Mouse (Mus musculus): Measurements from ENCODE around the gene Pnma1. TPM values are rescaled to one million over a fixed set of nuclear protein-coding genes. Genes with fewer than 3 reads are reported as not detected.

Gene Pnma1
- total and polyA plus RNA-seq, 3 experiments = 0.31 to 0.46 TPM; not detected in 1

GRCm38 (mm10) chr12:84165631-84166373 lies 17.5 kb upstream of the Pnma1 start:
- Histone ChIP-seq H3K9ac (ENCODE audit: control insufficient read depth, low read depth, low read length, poor library complexity, severe bottlenecking) (no peak overlapping the region), H3K4me3 (ENCODE audit: control insufficient read depth in 1 of 2, insufficient read depth in 1 of 2, low read depth in 2 of 2, low read length in 2 of 2) (no peak overlapping the region), H3K27me3 (ENCODE audit: control insufficient read depth in 1 of 2, insufficient read depth in 2 of 2, low read length in 2 of 2) (no peaks in the 10 kb centered on the region), H3K36me3 (ENCODE audit: control insufficient read depth in 1 of 2, insufficient read depth in 2 of 2, low read length in 2 of 2) (peaks cover 0 to 18% of the 10 kb centered on the region in 2 experiments; a peak in 2 of 4 replicates), H3K79me2 (ENCODE audit: control insufficient read depth, insufficient read depth, low read length, poor library complexity) (peaks cover 35% of the 10 kb centered on the region), H3K27ac (ENCODE audit: control insufficient read depth, low read depth, low read length) (no peak overlapping the region), H3K9me3 (replicated peaks; ENCODE audit: insufficient read depth, low read length) (no peaks in the 10 kb centered on the region), H3K4me1 (ENCODE audit: control insufficient read depth in 1 of 2, insufficient read depth in 2 of 2, low read length in 2 of 2) (no peaks in the 10 kb centered on the region)
- TF ChIP-seq SMC3 (IDR thresholded peaks at IDR 0.05; ENCODE audit: low read depth, low read length) (no peak), TAL1 (IDR thresholded peaks at IDR 0.05; ENCODE audit: low read length) (no peak), RAD21 (IDR thresholded peaks at IDR 0.05; ENCODE audit: low read depth, low read length) (no peak), BHLHE40 (IDR thresholded peaks at IDR 0.05; ENCODE audit: borderline replicate concordance, low read depth, low read length) (no peak), MEF2A (IDR thresholded peaks at IDR 0.05; ENCODE audit: extremely low read depth, insufficient replicate concordance, low read depth, low read length, poor library complexity, severe bottlenecking) (no peak), USF2 (IDR thresholded peaks at IDR 0.05; ENCODE audit: borderline replicate concordance in 1 of 2, insufficient read depth in 1 of 2, low read depth in 1 of 2, low read length in 2 of 2) (no peak), CHD1 (IDR thresholded peaks at IDR 0.05; ENCODE audit: low read depth, low read length) (no peak), ZMIZ1 (IDR thresholded peaks at IDR 0.05; ENCODE audit: low read depth, low read length) (no peak)
- DNase-seq (ENCODE audit: low read depth, low spot score) = no peak

GRCm38 (mm10) chr12:84163586-84164110 lies 15.4 kb upstream of the Pnma1 start:
- Histone ChIP-seq H3K4me3 (ENCODE audit: control insufficient read depth in 1 of 2, insufficient read depth in 1 of 2, low read depth in 2 of 2, low read length in 2 of 2) (no peak overlapping the region), H3K27ac (ENCODE audit: control insufficient read depth, low read depth, low read length) (no peak overlapping the region), H3K79me2 (ENCODE audit: control insufficient read depth, insufficient read depth, low read length, poor library complexity) (peaks cover 23% of the 10 kb centered on the region), H3K9ac (ENCODE audit: control insufficient read depth, low read depth, low read length, poor library complexity, severe bottlenecking) (no peak overlapping the region), H3K36me3 (ENCODE audit: control insufficient read depth in 1 of 2, insufficient read depth in 2 of 2, low read length in 2 of 2) (peaks cover 0 to 15% of the 10 kb centered on the region in 2 experiments; a peak in 1 of 4 replicates), H3K27me3 (ENCODE audit: control insufficient read depth in 1 of 2, insufficient read depth in 2 of 2, low read length in 2 of 2) (no peaks in the 10 kb centered on the region), H3K4me1 (ENCODE audit: control insufficient read depth in 1 of 2, insufficient read depth in 2 of 2, low read length in 2 of 2) (no peaks in the 10 kb centered on the region), H3K9me3 (replicated peaks; ENCODE audit: insufficient read depth, low read length) (no peaks in the 10 kb centered on the region)
- DNase-seq (ENCODE audit: low read depth, low spot score) = no peak
- TF ChIP-seq CTCF (IDR thresholded peaks at IDR 0.05 in 2 of 3, conservative IDR thresholded peaks at IDR 0.05 in 1 of 3; ENCODE audit: control insufficient read depth in 1 of 3, insufficient read depth in 1 of 3, low read depth in 2 of 3, low read length in 3 of 3, poor library complexity in 1 of 3, severe bottlenecking in 1 of 3) (no peak), USF1 (IDR thresholded peaks at IDR 0.05; ENCODE audit: low read depth, low read length) (no peak), SIN3A (IDR thresholded peaks at IDR 0.05; ENCODE audit: low read length) (no peak), RAD21 (IDR thresholded peaks at IDR 0.05; ENCODE audit: low read depth, low read length) (no peak), BHLHE40 (IDR thresholded peaks at IDR 0.05; ENCODE audit: borderline replicate concordance, low read depth, low read length) (no peak), RCOR1 (IDR thresholded peaks at IDR 0.05; ENCODE audit: low read depth, low read length) (no peak), TAL1 (IDR thresholded peaks at IDR 0.05; ENCODE audit: low read length) (no peak), MAZ (IDR thresholded peaks at IDR 0.05; ENCODE audit: low read depth, low read length) (no peak), CHD1 (IDR thresholded peaks at IDR 0.05; ENCODE audit: low read depth, low read length) (no peak), SMC3 (IDR thresholded peaks at IDR 0.05; ENCODE audit: low read depth, low read length) (no peak), ZC3H11A (IDR thresholded peaks at IDR 0.05; ENCODE audit: low read depth, low read length) (no peak), MAFK (IDR thresholded peaks at IDR 0.05; ENCODE audit: borderline replicate concordance, low read depth, low read length) (no peak), E2F4 (IDR thresholded peaks at IDR 0.05; ENCODE audit: borderline replicate concordance, low read depth, low read length) (no peak), MAX (IDR thresholded peaks at IDR 0.05; ENCODE audit: low read length) (no peak), POLR2AphosphoS2 (IDR thresholded peaks at IDR 0.05; ENCODE audit: low read length) (no peak)

All from MEL (cell line).